Mouse (Mus musculus): ENCODE results near the gene Naaladl2. TPM values are rescaled to one million over a fixed set of nuclear protein-coding genes. Genes with fewer than 3 reads are reported as not detected.
A peak's percentile ranks its signal among the peaks of the same experiment; 100 is the strongest.

Naaladl2 gene
- polyA plus RNA-seq, 1 experiment from 2014 or later = 3.3 TPM

GRCm38 (mm10) chr3:23972747-23973667 is 1171.1 kb downstream of the Naaladl2 start:
- DNase-seq (ENCODE audit: low spot score) = peak; percentile 49
- H3K27me3 ChIP-seq (replicated peaks; ENCODE audit: control insufficient read depth, insufficient read depth, low read length) = no peaks in the 10 kb centered on the region
- no peak overlapping the region for H3K27ac ChIP-seq (replicated peaks; ENCODE audit: low read depth, low read length)

GRCm38 (mm10) chr3:23962961-23963621 is 1181.0 kb downstream of the Naaladl2 start:
- DNase-seq (ENCODE audit: low spot score) = no peak
- no peaks in the 10 kb centered on the region for H3K4me1 ChIP-seq (ENCODE audit: control insufficient read depth, insufficient read depth, low read length)
- H3K9me3 ChIP-seq (ENCODE audit: control insufficient read depth, low read length) = no peaks in the 10 kb centered on the region
- no peak overlapping the region for H3K9ac ChIP-seq (ENCODE audit: low read depth, low read length)
- no peaks in the 10 kb centered on the region for H3K36me3 ChIP-seq (ENCODE audit: control insufficient read depth, insufficient read depth, low read length)
- H3K27ac ChIP-seq (replicated peaks; ENCODE audit: low read depth, low read length) = no peak overlapping the region
- H3K4me2 ChIP-seq (ENCODE audit: low read depth, low read length) = no peak overlapping the region
- no peak for ATAC-seq (ENCODE audit: low read depth)
- H3K27me3 ChIP-seq (replicated peaks; ENCODE audit: control insufficient read depth, insufficient read depth, low read length) = no peaks in the 10 kb centered on the region
- H3K4me3 ChIP-seq (ENCODE audit: low read depth, low read length) = no peak overlapping the region

More at GRCm38 (mm10) chr3:23972747-23973667, 1171.1 kb downstream of the Naaladl2 start:
- WGBS = 69% methylated on average over 4 of the region's 4 CpGs
- no peak for ATAC-seq (ENCODE audit: low read depth)
- Histone ChIP-seq H3K4me3 (ENCODE audit: low read depth, low read length) (no peak overlapping the region), H3K4me1 (ENCODE audit: control insufficient read depth, insufficient read depth, low read length) (no peaks in the 10 kb centered on the region), H3K4me2 (ENCODE audit: low read depth, low read length) (no peak overlapping the region), H3K36me3 (ENCODE audit: control insufficient read depth, insufficient read depth, low read length) (no peaks in the 10 kb centered on the region), H3K9me3 (ENCODE audit: control insufficient read depth, low read length) (no peaks in the 10 kb centered on the region), H3K9ac (ENCODE audit: low read depth, low read length) (no peak overlapping the region)

- no peaks in the 10 kb centered on the region for H3K9me3 ChIP-seq (ENCODE audit: control insufficient read depth, low read length)
- H3K4me2 ChIP-seq (ENCODE audit: low read depth, low read length) = no peak overlapping the region
- H3K4me1 ChIP-seq (ENCODE audit: control insufficient read depth, insufficient read depth, low read length) = no peaks in the 10 kb centered on the region
- no peaks in the 10 kb centered on the region for H3K36me3 ChIP-seq (ENCODE audit: control insufficient read depth, insufficient read depth, low read length)
- H3K4me3 ChIP-seq (ENCODE audit: low read depth, low read length) = no peak overlapping the region
- DNase-seq (ENCODE audit: low spot score) (no peak), ATAC-seq (ENCODE audit: low read depth) (no peak)
- H3K27ac ChIP-seq (replicated peaks; ENCODE audit: low read depth, low read length) = no peak overlapping the region
- 69% methylated on average over 2 of the region's 2 CpGs for WGBS
- no peaks in the 10 kb centered on the region for H3K27me3 ChIP-seq (replicated peaks; ENCODE audit: control insufficient read depth, insufficient read depth, low read length)
- no peak overlapping the region for H3K9ac ChIP-seq (ENCODE audit: low read depth, low read length)
Measured at GRCm38 (mm10) chr3:23946182-23946581, 1197.9 kb downstream of the Naaladl2 start.

GRCm38 (mm10) chr3:23937299-23937698 is 1206.8 kb downstream of the Naaladl2 start:
- Histone ChIP-seq H3K4me3 (ENCODE audit: low read depth, low read length) (no peak overlapping the region), H3K27ac (replicated peaks; ENCODE audit: low read depth, low read length) (no peak overlapping the region), H3K4me2 (ENCODE audit: low read depth, low read length) (no peak overlapping the region), H3K36me3 (ENCODE audit: control insufficient read depth, insufficient read depth, low read length) (no peaks in the 10 kb centered on the region), H3K9ac (ENCODE audit: low read depth, low read length) (no peak overlapping the region), H3K4me1 (ENCODE audit: control insufficient read depth, insufficient read depth, low read length) (no peaks in the 10 kb centered on the region), H3K9me3 (ENCODE audit: control insufficient read depth, low read length) (no peaks in the 10 kb centered on the region), H3K27me3 (replicated peaks; ENCODE audit: control insufficient read depth, insufficient read depth, low read length) (no peaks in the 10 kb centered on the region)
- DNase-seq (ENCODE audit: low spot score) = peak; percentile 5
- 60% methylated on average over 5 of the region's 5 CpGs for WGBS
- no peak for ATAC-seq (ENCODE audit: low read depth)

- ATAC-seq (ENCODE audit: low read depth) = no peak
- H3K9me3 ChIP-seq (ENCODE audit: control insufficient read depth, low read length) = no peaks in the 10 kb centered on the region
- WGBS = 57% methylated on average over 4 of the region's 4 CpGs
Measured at GRCm38 (mm10) chr3:23928097-23928496, 1216.0 kb downstream of the Naaladl2 start.

GRCm38 (mm10) chr3:23907682-23908081 is 1236.4 kb downstream of the Naaladl2 start:
- WGBS = 52% methylated on average over 1 of the region's 1 CpGs
- ATAC-seq (ENCODE audit: low read depth) = no peak
- DNase-seq (ENCODE audit: low spot score) = no peak

More at GRCm38 (mm10) chr3:23928097-23928496, 1216.0 kb downstream of the Naaladl2 start:
- H3K27me3 ChIP-seq (replicated peaks; ENCODE audit: control insufficient read depth, insufficient read depth, low read length) = no peaks in the 10 kb centered on the region
- no peak overlapping the region for H3K27ac ChIP-seq (replicated peaks; ENCODE audit: low read depth, low read length)
- H3K4me2 ChIP-seq (ENCODE audit: low read depth, low read length) = no peak overlapping the region
- DNase-seq (ENCODE audit: low spot score) = peak; percentile 13
- H3K4me1 ChIP-seq (ENCODE audit: control insufficient read depth, insufficient read depth, low read length) = no peaks in the 10 kb centered on the region
- H3K9ac ChIP-seq (ENCODE audit: low read depth, low read length) = no peak overlapping the region
- H3K36me3 ChIP-seq (ENCODE audit: control insufficient read depth, insufficient read depth, low read length) = no peaks in the 10 kb centered on the region
- no peak overlapping the region for H3K4me3 ChIP-seq (ENCODE audit: low read depth, low read length)

GRCm38 (mm10) chr3:23865688-23866087 is 1278.4 kb downstream of the Naaladl2 start:
- Histone ChIP-seq H3K27me3 (replicated peaks; ENCODE audit: control insufficient read depth, insufficient read depth, low read length) (no peaks in the 10 kb centered on the region), H3K9ac (ENCODE audit: low read depth, low read length) (no peak overlapping the region), H3K4me1 (ENCODE audit: control insufficient read depth, insufficient read depth, low read length) (no peaks in the 10 kb centered on the region), H3K4me3 (ENCODE audit: low read depth, low read length) (no peak overlapping the region), H3K4me2 (ENCODE audit: low read depth, low read length) (no peak overlapping the region), H3K27ac (replicated peaks; ENCODE audit: low read depth, low read length) (no peak overlapping the region), H3K9me3 (ENCODE audit: control insufficient read depth, low read length) (no peaks in the 10 kb centered on the region), H3K36me3 (ENCODE audit: control insufficient read depth, insufficient read depth, low read length) (no peaks in the 10 kb centered on the region)
- 90% methylated on average over 1 of the region's 1 CpGs for WGBS
- no peak for ATAC-seq (ENCODE audit: low read depth)
- no peak for DNase-seq (ENCODE audit: low spot score)

More at GRCm38 (mm10) chr3:23907682-23908081, 1236.4 kb downstream of the Naaladl2 start:
- no peak overlapping the region for H3K4me3 ChIP-seq (ENCODE audit: low read depth, low read length)
- H3K36me3 ChIP-seq (ENCODE audit: control insufficient read depth, insufficient read depth, low read length) = no peaks in the 10 kb centered on the region
- no peaks in the 10 kb centered on the region for H3K27me3 ChIP-seq (replicated peaks; ENCODE audit: control insufficient read depth, insufficient read depth, low read length)
- no peak overlapping the region for H3K27ac ChIP-seq (replicated peaks; ENCODE audit: low read depth, low read length)
- H3K9ac ChIP-seq (ENCODE audit: low read depth, low read length) = no peak overlapping the region
- H3K9me3 ChIP-seq (ENCODE audit: control insufficient read depth, low read length) = no peaks in the 10 kb centered on the region
- H3K4me2 ChIP-seq (ENCODE audit: low read depth, low read length) = no peak overlapping the region
- no peaks in the 10 kb centered on the region for H3K4me1 ChIP-seq (ENCODE audit: control insufficient read depth, insufficient read depth, low read length)

GRCm38 (mm10) chr3:23857275-23857674 is 1286.8 kb downstream of the Naaladl2 start:
- no peak for DNase-seq (ENCODE audit: low spot score)
- H3K27me3 ChIP-seq (replicated peaks; ENCODE audit: control insufficient read depth, insufficient read depth, low read length) = no peaks in the 10 kb centered on the region
- 56% methylated on average over 1 of the region's 1 CpGs for WGBS

More at GRCm38 (mm10) chr3:23857275-23857674, 1286.8 kb downstream of the Naaladl2 start:
- no peak overlapping the region for H3K9ac ChIP-seq (ENCODE audit: low read depth, low read length)
- no peak overlapping the region for H3K4me3 ChIP-seq (ENCODE audit: low read depth, low read length)
- no peak overlapping the region for H3K27ac ChIP-seq (replicated peaks; ENCODE audit: low read depth, low read length)
- no peak overlapping the region for H3K4me2 ChIP-seq (ENCODE audit: low read depth, low read length)
- H3K36me3 ChIP-seq (ENCODE audit: control insufficient read depth, insufficient read depth, low read length) = no peaks in the 10 kb centered on the region
- H3K9me3 ChIP-seq (ENCODE audit: control insufficient read depth, low read length) = no peaks in the 10 kb centered on the region
- H3K4me1 ChIP-seq (ENCODE audit: control insufficient read depth, insufficient read depth, low read length) = no peaks in the 10 kb centered on the region
- ATAC-seq (ENCODE audit: low read depth) = no peak

Measured in embryonic facial prominence, embryonic 14.5 days (tissue).